Mouse (Mus musculus): ENCODE measurements around the gene Usp5.

DNA sequence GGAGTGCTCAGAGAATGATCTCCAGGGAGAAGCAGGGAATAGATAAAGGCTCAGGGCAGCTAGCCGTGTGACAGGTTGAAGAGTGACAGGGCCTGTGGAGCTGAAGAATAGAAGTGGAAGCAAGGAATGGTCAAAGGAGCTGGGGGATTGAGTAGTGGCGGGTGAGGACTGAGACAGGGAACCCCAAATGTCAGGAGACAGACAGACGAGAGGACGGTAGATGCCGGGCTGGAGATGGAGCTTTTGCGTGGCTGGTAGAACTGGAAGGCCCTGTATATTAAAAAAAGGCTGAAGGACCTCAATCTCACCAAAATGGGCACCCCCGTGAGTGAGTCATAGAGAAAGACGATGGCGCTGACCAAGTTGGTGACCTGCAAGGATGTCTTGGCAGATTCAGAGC lies 31.2 kb upstream of the Usp5 start:
- TF ChIP-seq EP300 (IDR thresholded peaks at IDR 0.05) (no peak), CTCF (IDR thresholded peaks at IDR 0.05) (no peak)

Measured in lung, postnatal 0 days (tissue).